Mouse (Mus musculus) ES-Bruce4 (cell line): ENCODE data around the gene Sapcd1. TPM values are rescaled to one million over a fixed set of nuclear protein-coding genes. Genes with fewer than 3 reads are reported as not detected.
"Not testable (repeated sequence)": the region's sequence is repeated elsewhere in the genome, so short reads cannot be mapped to it uniquely, and the experiment has no call there.

Experiments used
- H3K27ac ChIP-seq: 2 replicates; pipeline ENCODE4 v1.5.1; 2012; ENCODE audit warnings: low read length, inconsistent platforms; ENCODE audit not compliant: insufficient read depth
- H3K27me3 ChIP-seq: 2 replicates; pipeline ENCODE4 v1.6.1; 2012; ENCODE audit warnings: mild to moderate bottlenecking, low read length, inconsistent platforms; ENCODE audit not compliant: control insufficient read depth, poor library complexity, insufficient read depth, severe bottlenecking
- H3K36me3 ChIP-seq: 2 replicates; pipeline ENCODE4 v1.6.1; 2012; ENCODE audit warnings: inconsistent platforms, mild to moderate bottlenecking, low read length, moderate library complexity; ENCODE audit not compliant: control insufficient read depth, poor library complexity, insufficient read depth, severe bottlenecking
- H3K4me1 ChIP-seq: one replicate; pipeline ENCODE4 v1.8.1; 2011; ENCODE audit warnings: low read length; ENCODE audit not compliant: control insufficient read depth, insufficient read depth
- H3K4me3 ChIP-seq: 2 replicates; pipeline ENCODE4 v1.5.1; 2011; ENCODE audit warnings: low read depth, mild to moderate bottlenecking, low read length
- H3K9ac ChIP-seq: 2 replicates; pipeline ENCODE4 v1.6.1; 2012; ENCODE audit warnings: low read depth, mild to moderate bottlenecking, inconsistent platforms; ENCODE audit not compliant: poor library complexity, severe bottlenecking
- H3K9me3 ChIP-seq: replicated peaks from 2 replicates; pipeline ENCODE4 v1.6.1; 2012; ENCODE audit warnings: mild to moderate bottlenecking, low read length, inconsistent platforms; ENCODE audit not compliant: control insufficient read depth, poor library complexity, insufficient read depth, severe bottlenecking
- CTCF ChIP-seq: IDR thresholded peaks from one replicate; pipeline ENCODE4 v1.8.1; 2011; ENCODE audit warnings: low read depth, low read length
- EP300 ChIP-seq: IDR thresholded peaks from 2 replicates; pipeline ENCODE4 v1.6.1; 2011; ENCODE audit warnings: low read depth, low read length; ENCODE audit not compliant: insufficient read depth
- POLR2A ChIP-seq: IDR thresholded peaks from one replicate; pipeline ENCODE4 v1.8.1; 2011; ENCODE audit warnings: low read length; ENCODE audit not compliant: insufficient read depth
- polyA plus RNA-seq: library from polyadenylated mRNA; stranded (reverse); fragments of >200 nt; gene quantifications from 2 replicates; pipeline ENCODE4 v1.2.4, GENCODE M21; 2011; ENCODE audit warnings: low read depth; ENCODE audit not compliant: missing spikeins, insufficient read depth, insufficient read length

The Sapcd1 gene
- polyA plus RNA-seq, 1 experiment, result 1.7 TPM

DNA sequence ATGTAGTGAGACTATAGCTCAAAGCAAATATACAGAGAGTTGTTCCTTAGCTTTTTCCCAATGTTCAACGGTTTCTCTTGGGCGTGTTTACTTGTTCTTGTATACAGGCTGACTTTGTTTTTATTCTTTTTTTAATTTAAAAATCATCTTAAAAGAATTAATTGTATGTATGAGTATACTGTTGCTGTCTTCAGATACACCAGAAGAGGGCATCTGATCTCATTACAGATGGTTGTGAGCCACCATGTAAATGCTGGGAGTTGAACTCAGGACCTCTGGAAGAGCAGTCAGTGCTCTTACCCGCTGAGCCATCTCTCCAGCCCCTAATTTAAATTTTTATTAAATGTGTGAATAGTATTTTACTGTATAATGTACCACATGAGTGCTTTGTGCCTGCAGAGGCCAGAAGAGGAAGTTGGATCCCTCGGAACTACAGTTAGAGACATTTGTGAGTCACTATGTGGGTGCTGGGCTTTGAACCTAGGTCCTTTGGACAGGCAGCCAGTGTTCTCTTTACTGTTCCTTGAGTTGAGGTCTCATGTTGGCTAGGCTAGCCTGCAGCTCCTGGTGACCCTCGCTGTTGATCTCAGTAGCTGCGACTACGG lies 20.3 kb downstream of the Sapcd1 start:
- no peak overlapping the region for H3K4me3 ChIP-seq

DNA sequence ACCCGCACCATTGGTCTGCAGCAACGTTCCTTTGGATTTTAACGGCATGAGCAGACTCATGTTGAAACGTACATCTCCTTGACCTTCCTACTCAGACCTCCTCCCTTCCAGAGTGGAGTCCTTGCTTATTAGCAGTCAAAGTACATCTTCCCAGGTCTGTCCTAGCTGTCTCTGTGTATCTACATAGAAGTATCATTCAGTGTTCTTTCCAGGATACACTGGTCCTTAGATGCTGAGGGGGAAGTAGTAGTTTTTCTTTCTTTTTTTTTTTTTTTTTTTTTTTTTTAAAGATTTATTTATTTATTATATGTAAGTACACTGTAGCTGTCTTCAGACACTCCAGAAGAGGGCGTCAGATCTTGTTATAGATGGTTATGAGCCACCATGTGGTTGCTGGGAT lies 21.9 kb downstream of the Sapcd1 start:
- H3K27ac ChIP-seq, H3K9ac ChIP-seq, H3K27me3 ChIP-seq, H3K4me1 ChIP-seq, H3K9me3 ChIP-seq, H3K4me3 ChIP-seq: not testable (repeated sequence)
- H3K36me3 ChIP-seq, result peaks cover 49% of the 10 kb centered on the region

More for the DNA sequence above, 20.3 kb downstream of the Sapcd1 start:
- Histone ChIP-seq H3K36me3 (peaks cover 65% of the 10 kb centered on the region), H3K4me1 (no peaks in the 10 kb centered on the region), H3K9ac (no peak overlapping the region), H3K27me3 (no peaks in the 10 kb centered on the region), H3K9me3 (no peaks in the 10 kb centered on the region), H3K27ac (no peak overlapping the region)
- TF ChIP-seq CTCF, result no peak

DNA sequence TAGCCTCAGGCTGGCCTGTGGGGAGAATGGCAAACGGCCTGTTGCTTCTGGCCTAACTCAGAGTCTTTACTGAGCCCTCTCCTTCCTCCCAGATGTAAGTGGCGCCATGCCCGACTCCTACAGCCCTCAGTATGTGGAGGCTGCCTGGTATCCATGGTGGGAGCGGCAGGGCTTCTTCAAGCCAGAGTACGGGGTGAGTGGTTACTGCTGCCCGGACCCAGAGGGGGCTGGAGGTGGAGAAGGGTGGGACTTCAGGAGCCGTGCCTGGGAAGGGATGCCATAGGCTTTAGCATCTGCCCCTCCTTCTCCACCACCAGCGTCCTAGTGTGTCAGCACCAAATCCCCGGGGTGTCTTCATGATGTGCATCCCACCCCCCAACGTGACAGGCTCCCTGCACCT lies 22.7 kb downstream of the Sapcd1 start:
- H3K27ac ChIP-seq, result no peak overlapping the region
- no peak overlapping the region for H3K4me3 ChIP-seq
- H3K27me3 ChIP-seq, result no peaks in the 10 kb centered on the region
- no peak overlapping the region for H3K9ac ChIP-seq
- no peaks in the 10 kb centered on the region for H3K4me1 ChIP-seq
- TF ChIP-seq POLR2A (no peak), EP300 (no peak), CTCF (no peak)
- no peaks in the 10 kb centered on the region for H3K9me3 ChIP-seq
- peaks cover 42% of the 10 kb centered on the region for H3K36me3 ChIP-seq

DNA sequence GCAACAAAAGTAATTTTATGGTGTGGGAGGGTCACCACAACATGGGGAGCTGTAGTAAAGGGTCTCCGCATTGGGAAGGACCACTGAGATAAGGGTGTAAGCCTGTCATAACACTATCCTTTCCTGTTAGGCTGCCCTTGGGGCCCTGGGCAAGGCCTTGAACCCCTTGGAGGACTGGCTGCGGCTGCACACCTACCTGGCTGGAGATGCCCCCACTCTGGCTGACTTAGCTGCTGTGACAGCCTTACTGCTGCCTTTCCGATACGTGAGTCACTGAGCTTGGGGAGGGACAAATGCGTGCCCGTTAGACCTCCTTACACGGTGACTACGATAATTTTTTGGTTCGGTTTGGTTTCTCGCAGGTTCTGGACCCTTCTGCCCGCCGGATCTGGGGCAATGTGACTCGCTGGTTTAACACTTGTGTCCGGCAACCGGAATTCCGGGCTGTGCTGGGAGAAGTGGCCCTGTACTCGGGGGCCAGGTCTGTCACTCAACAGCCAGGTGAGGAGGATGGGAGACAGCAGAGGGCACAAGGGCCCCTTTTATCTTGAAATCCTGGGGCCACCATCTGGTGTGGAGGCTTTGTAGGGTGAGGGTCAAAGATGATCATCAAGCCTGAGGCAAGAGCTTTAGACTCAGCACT lies 23.6 kb downstream of the Sapcd1 start:
- Histone ChIP-seq H3K4me3 (no peak overlapping the region), H3K9me3 (no peaks in the 10 kb centered on the region), H3K4me1 (no peaks in the 10 kb centered on the region), H3K27me3 (no peaks in the 10 kb centered on the region), H3K27ac (no peak overlapping the region), H3K36me3 (peaks cover 37% of the 10 kb centered on the region), H3K9ac (no peak overlapping the region)
- no peak for TF ChIP-seq CTCF
- TF ChIP-seq POLR2A, result no peak
- TF ChIP-seq EP300, result no peak

DNA sequence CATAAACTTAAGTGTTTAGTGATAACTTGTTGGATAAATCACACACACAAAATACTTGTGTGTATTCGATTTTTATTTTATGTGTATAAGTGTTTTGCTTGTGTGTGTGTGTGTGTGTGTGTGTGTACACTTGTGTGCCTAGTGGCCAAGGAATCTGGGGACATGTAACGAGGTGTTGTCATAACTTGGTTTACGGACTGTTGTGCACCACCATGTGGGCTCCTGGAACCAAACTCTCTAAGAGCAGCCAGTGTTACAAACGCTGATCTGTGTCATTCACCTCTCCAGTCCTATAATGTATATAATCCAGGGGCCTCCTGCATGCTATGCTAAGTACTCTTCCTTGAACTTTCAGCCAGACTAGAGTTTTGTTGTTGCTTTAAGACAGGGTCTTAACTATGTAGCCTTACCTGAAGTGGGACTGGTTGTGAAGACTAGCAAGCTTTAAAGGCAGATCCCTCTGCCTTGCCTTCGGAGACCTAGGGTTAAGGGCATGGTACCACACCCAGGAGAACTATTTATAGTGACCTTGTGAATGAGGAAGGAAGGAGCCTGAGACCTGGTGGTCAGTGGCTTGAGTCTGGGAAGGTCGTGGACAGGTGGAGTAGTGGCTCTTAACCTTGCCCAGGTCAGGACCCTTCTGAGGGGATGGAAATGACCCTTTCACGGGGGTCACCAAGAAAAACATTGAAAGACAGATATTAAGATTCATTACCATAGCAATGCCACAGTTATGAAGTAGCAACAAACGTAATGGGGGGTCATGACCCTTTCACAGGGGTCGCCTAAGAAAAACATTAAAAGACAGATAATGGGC lies 24.6 kb downstream of the Sapcd1 start:
- no peaks in the 10 kb centered on the region for H3K27me3 ChIP-seq
- H3K9me3 ChIP-seq, result no peaks in the 10 kb centered on the region
- TF ChIP-seq CTCF, result no peak
- TF ChIP-seq EP300, result no peak
- TF ChIP-seq POLR2A, result no peak
- no peak overlapping the region for H3K27ac ChIP-seq
- peaks cover 30% of the 10 kb centered on the region for H3K36me3 ChIP-seq
- peaks cover 3% of the 10 kb centered on the region for H3K4me1 ChIP-seq
- no peak overlapping the region for H3K4me3 ChIP-seq
- H3K9ac ChIP-seq, result peak overlapping the region; percentile 92; the same call in 1 of the 2 replicates

DNA sequence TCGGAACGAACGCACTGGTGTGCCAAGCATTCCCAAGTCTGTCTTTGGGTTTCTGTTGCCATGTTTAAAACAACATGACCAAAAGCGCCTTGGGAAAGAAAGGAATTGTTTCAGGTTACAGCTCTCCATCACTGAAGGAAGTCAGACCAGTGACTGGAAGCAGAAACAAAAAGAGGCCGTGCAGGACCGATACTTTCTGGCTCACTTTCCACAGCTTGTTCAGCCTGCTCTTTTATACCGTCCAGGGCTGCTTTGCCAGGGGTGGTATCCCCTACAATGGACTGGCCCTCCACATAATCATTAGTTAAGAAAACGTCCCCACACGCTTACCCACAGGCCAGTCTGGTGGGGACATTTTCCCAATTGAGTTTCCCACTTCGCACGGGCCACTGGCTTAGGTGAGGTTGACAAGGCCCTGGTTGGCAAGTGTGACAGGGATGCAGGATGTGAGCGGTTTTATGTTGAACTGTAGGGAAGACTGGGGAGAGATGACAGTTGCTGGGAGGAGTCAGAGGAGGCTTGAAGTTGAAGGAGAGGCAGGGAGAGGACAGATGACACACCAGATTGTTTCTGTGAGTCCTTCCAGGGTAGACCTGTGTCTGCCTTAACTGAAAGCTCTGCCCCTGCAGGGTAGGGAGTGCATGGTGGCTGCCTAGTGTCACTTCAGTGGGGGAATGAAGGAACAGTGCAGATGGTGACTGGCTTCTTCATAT lies 25.5 kb downstream of the Sapcd1 start:
- Histone ChIP-seq H3K36me3 (peaks cover 31% of the 10 kb centered on the region), H3K27me3 (no peaks in the 10 kb centered on the region), H3K4me3 (peak overlapping the region; percentile 91), H3K4me1 (peaks cover 3% of the 10 kb centered on the region), H3K9me3 (no peaks in the 10 kb centered on the region), H3K27ac (peak overlapping the region; percentile 17; the same call in 1 of the 2 replicates), H3K9ac (peak overlapping the region; percentile 92)
- TF ChIP-seq EP300 (no peak), CTCF (no peak), POLR2A (no peak)
